Mouse (Mus musculus): ENCODE measurements around the gene Gm9747.

Gene Gm9747

DNA sequence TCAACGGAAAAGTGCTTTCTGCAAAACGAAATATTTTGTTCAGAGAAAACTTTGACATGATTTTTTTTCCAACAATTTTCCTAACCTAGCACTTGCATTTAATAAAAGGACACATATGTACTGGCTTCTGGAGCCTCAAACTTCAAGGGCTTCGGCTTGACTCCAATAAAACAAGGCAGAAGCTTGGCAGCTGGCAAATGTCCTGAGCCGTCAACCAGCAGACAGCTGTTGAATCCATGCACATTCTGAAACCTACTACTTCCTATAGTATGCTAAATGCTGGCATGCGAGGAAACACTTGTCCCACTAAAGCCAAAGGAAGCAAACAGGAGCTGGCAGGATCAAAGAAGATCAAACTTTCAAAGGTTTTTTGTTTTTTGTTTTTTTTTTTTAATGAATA, 24.5 kb downstream of the Gm9747 start:
- in situ Hi-C loops (cut with MboI, MseI), result no loop called here

DNA sequence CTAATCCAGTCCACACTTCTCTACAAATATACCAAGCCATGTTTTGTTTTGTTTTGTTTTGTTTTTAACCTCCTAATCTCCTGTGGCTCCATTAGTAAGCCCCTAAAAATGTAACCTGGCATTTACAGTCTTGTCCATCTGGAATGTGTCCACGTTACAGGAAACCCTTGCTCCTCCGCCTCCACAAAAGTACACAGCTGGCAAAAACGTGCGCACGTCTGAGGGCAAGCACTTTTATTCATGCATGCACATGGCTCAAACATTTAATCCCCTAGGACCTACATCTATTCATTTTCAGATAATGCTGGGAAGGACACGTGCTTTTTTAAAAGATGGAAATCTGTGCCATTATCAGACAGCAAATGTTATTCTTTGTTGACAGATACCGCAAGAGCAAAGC, 25.4 kb downstream of the Gm9747 start:
- in situ Hi-C loops (cut with MboI, MseI), result no loop called here

DNA sequence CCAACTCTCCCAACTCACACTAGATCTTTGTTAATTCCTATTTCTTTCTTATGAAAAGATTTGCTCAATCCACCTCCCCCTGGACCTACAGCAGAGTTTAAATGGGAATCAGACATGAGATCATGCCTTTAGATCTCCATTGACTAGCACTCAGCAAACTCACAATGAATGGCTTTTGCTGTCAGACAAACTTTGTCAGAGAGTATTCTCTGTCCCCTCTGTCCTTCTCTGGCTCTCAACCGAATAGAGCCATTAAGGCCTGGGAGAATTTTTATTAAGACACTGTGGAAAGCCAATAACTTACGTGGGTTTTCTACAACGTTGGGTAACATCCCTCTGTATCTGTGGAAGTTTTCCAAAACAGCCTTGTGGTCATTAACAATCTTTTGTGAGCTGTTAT, 27.1 kb downstream of the Gm9747 start:
- in situ Hi-C loops (cut with MboI, MseI), result no loop called here

DNA sequence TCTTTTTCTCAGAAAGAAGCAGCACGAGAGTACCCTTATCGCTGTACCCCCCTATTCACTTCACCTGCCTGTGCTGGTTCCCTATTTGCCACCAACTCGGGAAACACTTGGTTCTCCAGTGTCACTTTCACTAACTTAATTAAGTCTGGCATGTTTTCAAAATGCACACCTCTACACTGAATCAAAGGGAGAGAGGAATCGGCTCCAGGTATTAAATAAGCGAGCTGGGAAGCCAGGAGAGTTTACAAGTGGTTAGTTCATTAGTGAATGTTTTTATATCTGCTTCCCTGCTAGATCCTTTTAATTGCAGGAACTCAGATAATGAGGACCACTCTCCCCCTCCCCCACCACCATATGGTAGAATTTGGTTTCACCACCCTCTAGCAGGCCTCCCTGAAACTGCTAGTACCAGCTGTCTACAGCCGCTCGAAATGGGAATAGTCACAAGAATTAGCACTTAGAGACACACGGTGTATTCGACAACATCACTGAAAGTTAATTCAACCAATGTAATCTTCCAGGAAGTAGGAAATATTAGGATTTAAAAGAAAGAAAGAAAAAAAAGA, 28.2 kb downstream of the Gm9747 start:
- in situ Hi-C loops (cut with MboI, MseI), result no loop called here

DNA sequence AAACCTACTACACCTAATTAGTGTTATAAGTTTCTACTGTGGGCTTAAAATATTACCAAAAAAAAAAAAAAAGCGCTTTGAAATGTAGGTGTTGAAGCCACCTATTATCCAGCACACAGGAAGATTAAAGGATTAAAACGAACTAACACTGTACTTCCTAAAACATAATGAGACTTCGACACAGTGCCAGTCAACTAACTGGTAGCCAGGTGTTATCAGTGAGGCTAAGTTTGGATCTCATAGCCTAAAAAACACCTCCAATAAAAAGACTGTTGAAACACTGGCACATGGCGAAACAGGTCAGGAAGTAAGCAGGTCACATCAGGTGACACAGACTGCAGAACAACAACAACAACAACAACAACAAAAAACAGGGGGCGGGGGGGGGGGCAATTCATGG, 28.7 kb downstream of the Gm9747 start:
- in situ Hi-C loops (cut with MboI, MseI), result no loop called here

DNA sequence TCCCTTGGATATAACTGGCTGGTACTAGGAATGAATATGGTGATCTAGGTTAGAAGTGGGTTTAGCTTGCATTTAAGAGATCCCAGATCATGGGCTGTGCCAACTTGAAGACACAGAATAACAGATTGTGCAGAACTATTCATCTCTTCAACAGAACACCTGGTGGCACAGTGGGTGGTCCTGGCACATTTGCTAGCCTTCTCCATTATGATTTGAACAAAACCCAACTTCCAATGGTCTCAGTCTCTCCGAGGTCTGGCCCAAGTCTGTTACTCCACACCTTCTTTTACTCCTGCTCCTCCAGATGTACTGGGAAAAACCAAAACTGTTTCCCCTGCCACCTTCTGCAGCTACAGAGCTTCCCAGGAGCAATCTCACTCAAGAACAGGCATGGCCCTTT, 29.4 kb downstream of the Gm9747 start:
- in situ Hi-C loops (cut with MboI, MseI), result no loop called here

DNA sequence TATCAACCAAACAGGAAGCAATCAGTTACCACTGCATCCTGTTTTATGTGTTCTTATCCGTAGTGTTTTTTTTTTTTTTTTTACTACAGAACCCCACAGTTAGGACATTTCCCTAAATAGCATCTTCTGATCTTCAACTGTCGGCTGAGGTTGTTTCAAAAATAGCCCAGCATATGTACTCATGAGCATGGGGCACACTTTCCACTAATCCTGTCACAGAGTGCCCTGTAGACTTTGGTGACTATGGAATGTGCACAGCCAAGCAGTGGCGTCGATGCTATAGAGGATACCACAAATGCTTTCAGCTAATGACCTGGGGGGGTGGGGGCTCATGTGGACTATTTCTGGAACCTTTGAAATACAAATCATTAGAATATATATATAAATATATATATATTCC, 34.6 kb downstream of the Gm9747 start:
- in situ Hi-C loops (cut with MboI, MseI), result no loop called here

DNA sequence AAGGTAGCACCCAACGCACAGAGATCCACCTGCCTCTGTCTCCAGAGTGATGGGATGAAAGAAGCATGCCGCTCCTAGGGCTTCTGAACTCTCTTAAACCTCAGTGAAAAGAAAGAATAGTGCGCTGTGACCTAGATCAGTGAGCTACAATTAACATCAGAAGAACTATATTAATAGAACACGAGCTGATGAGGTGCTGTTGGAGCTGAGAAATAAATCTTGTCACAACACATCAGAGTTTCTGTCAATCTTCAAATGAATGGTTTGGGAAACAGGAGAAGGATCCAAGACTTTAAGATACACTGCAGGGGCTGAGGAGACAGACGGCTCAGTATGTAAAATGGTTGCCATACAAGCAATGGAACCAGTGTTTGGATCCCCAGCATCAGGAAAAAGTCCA, 39.3 kb downstream of the Gm9747 start:
- in situ Hi-C loops (cut with MboI, MseI), result loop anchor here (5.0 kb wide), 1 partner anchor 65 kb away; no protein-coding TSS in a partner anchor

DNA sequence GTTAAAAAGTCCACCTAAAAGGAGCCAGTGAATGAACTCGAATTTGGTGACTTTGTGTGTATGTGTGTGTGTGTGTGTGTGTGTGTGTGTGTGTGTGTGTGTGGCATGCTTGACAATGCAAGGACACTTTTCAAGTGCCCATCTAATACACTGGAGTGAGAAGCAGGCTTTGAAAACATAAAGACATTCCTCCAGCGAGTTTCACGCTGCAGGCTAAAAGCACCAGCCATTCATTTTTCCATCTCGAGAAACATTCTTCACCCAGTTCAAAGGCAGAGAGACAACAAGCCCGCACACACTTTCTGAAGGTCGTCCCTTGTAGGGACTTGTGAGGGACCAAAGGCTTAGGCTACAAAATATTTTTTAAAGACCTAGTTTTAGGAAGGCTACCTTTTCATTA, 40.6 kb downstream of the Gm9747 start:
- in situ Hi-C loops (cut with MboI, MseI), result loop anchor here (5.0 kb wide), 1 partner anchor 64 kb away; no protein-coding TSS in a partner anchor

DNA sequence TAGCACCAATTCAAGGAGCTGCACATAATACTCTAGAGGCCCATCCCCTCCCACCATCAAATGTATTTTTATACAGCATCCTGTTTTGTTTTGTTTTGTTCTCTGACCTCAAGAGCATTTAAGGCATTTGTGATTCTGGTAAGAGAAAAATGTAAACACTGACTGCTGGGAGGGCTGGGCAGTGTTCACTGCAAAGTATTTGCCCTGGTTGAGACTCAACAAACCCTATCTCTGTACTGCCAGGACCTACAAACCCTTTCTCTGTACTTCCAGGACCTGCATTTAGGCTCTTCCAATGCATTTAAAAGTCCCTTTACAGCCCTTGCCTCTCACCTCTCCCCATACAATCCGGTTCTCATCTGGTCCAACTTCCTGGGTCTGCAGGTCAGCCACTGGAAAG, 41.4 kb downstream of the Gm9747 start:
- in situ Hi-C loops (cut with MboI, MseI), result loop anchor here (5.0 kb wide), 1 partner anchor 63 kb away; no protein-coding TSS in a partner anchor

DNA sequence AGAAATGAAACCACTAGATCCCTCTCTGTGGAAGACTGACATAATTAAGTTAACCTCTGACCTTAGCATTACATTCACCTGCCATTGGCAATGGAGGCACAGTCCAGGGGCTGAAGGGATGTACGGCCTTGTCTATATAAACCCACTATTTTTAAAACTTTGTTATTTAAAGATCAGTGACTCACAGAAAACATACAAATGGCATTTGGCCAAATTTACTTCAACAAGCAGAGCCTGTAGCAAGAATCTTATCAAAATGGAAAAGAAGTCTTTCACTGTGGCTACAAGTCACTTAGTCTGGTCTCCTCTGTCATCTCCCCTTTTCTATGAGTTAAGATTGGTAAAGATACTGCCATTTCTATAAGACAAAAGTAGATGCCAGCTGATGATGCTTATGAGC, 46.9 kb downstream of the Gm9747 start:
- in situ Hi-C loops (cut with MboI, MseI), result loop anchor here (25.0 kb wide), 1 partner anchor 1417 kb away; no protein-coding TSS in a partner anchor

DNA sequence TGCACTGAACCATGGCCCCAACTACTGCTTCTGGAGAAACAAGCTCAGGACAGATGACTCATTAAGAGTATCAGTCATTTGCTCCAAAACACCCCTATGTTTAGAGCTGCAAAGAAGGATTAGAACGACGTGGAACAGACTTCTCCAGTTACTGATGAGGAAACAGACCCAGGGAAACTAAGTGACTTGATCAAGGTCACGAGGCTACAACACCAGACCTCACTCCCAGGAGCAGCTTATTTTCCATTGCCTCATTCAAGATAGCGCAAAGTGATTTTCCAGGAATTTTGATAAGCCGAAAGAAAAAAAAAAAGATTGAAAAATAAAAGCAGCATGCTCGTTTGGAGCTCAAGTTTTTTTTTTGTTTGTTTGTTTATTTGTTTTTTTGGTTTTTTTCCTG, 48.9 kb downstream of the Gm9747 start:
- in situ Hi-C loops (cut with MboI, MseI), result loop anchor here (25.0 kb wide), 1 partner anchor 1420 kb away; no protein-coding TSS in a partner anchor

DNA sequence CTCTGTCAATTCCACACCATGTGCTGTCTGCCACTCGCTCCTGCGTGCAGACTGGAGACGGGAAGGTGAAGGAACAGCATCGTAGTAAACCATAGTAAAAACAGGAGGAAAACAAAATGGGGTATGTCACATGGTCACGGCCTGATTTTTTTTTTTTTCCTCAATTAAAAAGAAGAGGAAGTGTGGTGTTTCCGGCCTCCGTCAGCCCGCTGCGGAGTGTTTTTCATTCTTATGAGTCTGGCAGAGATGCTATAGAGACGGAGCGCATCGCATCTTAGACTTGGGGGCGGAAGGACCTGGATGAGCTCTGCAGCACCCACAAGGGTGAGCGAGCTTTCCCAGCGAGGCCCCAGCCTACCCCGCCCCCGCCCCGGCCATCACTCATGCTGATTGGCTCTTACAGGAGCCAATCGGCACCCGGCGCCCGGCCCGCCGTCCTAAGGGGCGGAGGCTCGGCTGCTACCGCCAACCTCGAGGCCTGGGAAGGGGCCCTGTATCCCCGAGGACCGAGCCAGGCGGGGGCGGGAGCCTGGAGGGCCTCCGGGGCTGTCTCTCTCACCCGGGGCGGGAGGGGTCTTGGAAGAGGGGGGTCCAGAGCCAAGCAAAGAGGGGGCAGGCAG, 50.2 kb downstream of the Gm9747 start:
- in situ Hi-C loops (cut with MboI, MseI), result loop anchor here (25.0 kb wide), 1 partner anchor 1421 kb away; no protein-coding TSS in a partner anchor

DNA sequence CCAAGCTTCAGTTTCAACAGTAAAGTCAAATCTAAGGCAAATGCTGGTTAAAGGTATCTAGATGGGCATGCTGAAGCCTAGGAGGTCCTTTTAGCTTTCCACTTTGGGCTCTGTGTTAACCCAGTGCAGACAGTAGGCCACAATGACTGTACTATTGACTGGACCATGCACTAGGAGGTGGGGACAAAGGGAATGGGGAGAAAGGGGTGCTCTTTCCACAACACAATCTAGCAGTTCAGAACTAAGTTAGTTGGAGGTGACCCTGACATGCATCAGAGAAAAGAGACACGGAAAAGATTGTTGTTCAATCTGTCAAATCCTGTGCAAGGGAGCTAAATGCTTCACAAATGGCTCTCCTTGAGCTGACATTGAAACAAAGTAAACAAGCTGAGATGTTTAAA, 51.0 kb downstream of the Gm9747 start:
- in situ Hi-C loops (cut with MboI, MseI), result loop anchor here (25.0 kb wide), 1 partner anchor 1422 kb away; no protein-coding TSS in a partner anchor

DNA sequence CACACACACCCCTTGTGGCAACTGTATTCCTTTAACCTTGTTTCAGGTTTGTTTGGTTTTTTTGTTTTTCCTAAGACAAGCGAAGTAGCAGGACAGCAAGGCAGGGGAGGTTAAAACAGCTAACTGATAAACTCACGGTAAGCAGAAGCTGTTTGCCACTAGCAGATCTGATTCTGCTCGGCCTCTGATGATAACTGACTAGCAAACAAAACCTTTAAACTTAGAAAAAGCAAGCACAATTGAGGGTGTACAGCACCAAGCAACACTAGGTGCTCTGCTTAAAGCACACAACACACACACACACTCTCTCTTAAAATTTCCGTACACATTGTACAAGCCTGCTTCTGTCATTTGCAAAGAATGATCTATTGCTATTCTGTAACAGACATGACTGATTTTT, 51.5 kb downstream of the Gm9747 start:
- in situ Hi-C loops (cut with MboI, MseI), result loop anchor here (25.0 kb wide), 1 partner anchor 1422 kb away; no protein-coding TSS in a partner anchor
